In the genomic region with DNA sequence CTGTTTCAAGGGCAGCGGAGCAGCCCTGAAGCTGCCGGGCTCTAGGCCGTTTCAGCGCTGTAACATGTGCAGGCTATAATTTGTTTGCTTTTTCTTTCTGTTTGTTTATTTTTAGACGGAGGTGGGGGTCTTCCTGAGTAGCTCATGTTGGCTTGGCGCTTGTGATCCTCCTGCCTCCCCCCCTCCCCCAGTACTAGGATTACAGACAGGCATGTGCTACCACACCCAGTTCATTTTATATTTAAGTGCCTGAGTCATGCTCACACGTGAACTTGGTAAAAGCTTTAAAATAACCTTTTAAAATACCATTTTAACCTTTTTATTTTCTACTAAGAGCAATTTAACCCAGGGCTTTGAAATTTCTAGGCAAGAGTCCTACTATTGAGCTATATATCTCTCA, we compare ENCODE assay signal across 19 mouse cellular contexts. TPM values are rescaled to one million over a fixed set of nuclear protein-coding genes. Genes with fewer than 3 reads are reported as not detected.
DNase-seq lines count a peak whose midpoint lies in the region; ATAC-seq and TF ChIP-seq lines count a peak whose summit lies in the region.
"Had no signal": no experiment of that assay in that cellular context is flagged by ENCODE, and none has a peak within 500 bp of the region (broad histone marks: within the 10 kb centered on the region; RNA-seq: fewer than 3 reads in every experiment).

No protein-coding gene starts in this region.

- 35% methylated on average over 7 of the region's 7 CpGs for WGBS in intestine, embryonic 15.5 days
- 32% methylated on average over 7 of the region's 7 CpGs for WGBS in intestine, postnatal 0 days
- WGBS in olfactory bulb, adult 2 months, result 19% methylated on average over 7 of the region's 7 CpGs

- no peak overlapping the region for H3K27ac ChIP-seq in intestine, embryonic 15.5 days
- H3K27ac ChIP-seq in intestine, postnatal 0 days (ENCODE audit: low read depth, low read length), result no peak overlapping the region
- peak overlapping the region; percentile 86 for H3K27ac ChIP-seq in olfactory bulb, adult 2 months (ENCODE audit: insufficient read depth, low read depth, low read length)
- H3K27ac ChIP-seq: forebrain, embryonic 12.5 days; hindbrain, embryonic 13.5 days had no signal

- TF ChIP-seq CTCF in intestine, postnatal 0 days (IDR thresholded peaks at IDR 0.05; ENCODE audit: low read depth), result no peak
- no peak for TF ChIP-seq CTCF in C2C12 (IDR thresholded peaks at IDR 0.05; ENCODE audit: control insufficient read depth, insufficient read depth, insufficient read length)
- no peak for TF ChIP-seq CTCF in brain, embryonic 14.5 days (IDR thresholded peaks at IDR 0.05; ENCODE audit: borderline replicate concordance, extremely low read depth, insufficient read depth, insufficient read length)
- TF ChIP-seq CTCF in olfactory bulb, adult 2 months (IDR thresholded peaks at IDR 0.05; ENCODE audit: insufficient read depth, low read depth, low read length), result no peak

- no peaks in the 10 kb centered on the region for H3K27me3 ChIP-seq in intestine, embryonic 15.5 days (replicated peaks)
- H3K27me3 ChIP-seq in intestine, postnatal 0 days (replicated peaks; ENCODE audit: control insufficient read depth, insufficient read depth, low read length), result no peaks in the 10 kb centered on the region
- no peaks in the 10 kb centered on the region for H3K27me3 ChIP-seq in C2C12 (ENCODE audit: control insufficient read depth, insufficient read depth, insufficient read length)
- H3K27me3 ChIP-seq: forebrain, embryonic 12.5 days; hindbrain, embryonic 13.5 days had no signal

- peak; percentile 70; the same call in 1 of the 2 replicates for ATAC-seq in intestine, embryonic 15.5 days
- no peak for ATAC-seq in intestine, postnatal 0 days

- no peaks in the 10 kb centered on the region for H3K36me3 ChIP-seq in intestine, embryonic 15.5 days
- H3K36me3 ChIP-seq in intestine, postnatal 0 days (ENCODE audit: control insufficient read depth, insufficient read depth), result no peaks in the 10 kb centered on the region
- H3K36me3 ChIP-seq in C2C12 (ENCODE audit: control insufficient read depth, insufficient read depth), result no peaks in the 10 kb centered on the region
- H3K36me3 ChIP-seq: forebrain, embryonic 12.5 days; hindbrain, embryonic 13.5 days had no signal

- no peaks in the 10 kb centered on the region for H3K79me2 ChIP-seq in C2C12 (ENCODE audit: control insufficient read depth, insufficient read depth)

- DNase-seq in brain, embryonic 14.5 days (ENCODE audit: low read depth), result peak; percentile 6
- DNase-seq in frontal cortex, postnatal 10 days (ENCODE audit: low spot score in 2 of 2), result no peak
- DNase-seq in right cerebral cortex, adult 18-20 months, result no peak
- DNase-seq: cerebellum, adult 8-10 months; gastrocnemius, postnatal 25 days; kidney, adult 2 months; kidney, postnatal 36 days; lung, embryonic 14.5 days; right cerebral cortex, postnatal 25 days had no signal

- H3K79me3 ChIP-seq in C2C12 (ENCODE audit: low read depth), result no peaks in the 10 kb centered on the region

- no peak overlapping the region for H3ac ChIP-seq in C2C12 (ENCODE audit: control insufficient read depth, insufficient read length, low read depth)

- H3K9ac ChIP-seq in intestine, embryonic 15.5 days, result no peak overlapping the region
- H3K9ac ChIP-seq in intestine, postnatal 0 days (ENCODE audit: low read depth, low read length), result no peak overlapping the region
- H3K9ac ChIP-seq: forebrain, embryonic 12.5 days; hindbrain, embryonic 13.5 days; lung, embryonic 14.5 days had no signal

- peaks cover 6% of the 10 kb centered on the region; the same call in 1 of the 2 replicates for H3K4me1 ChIP-seq in intestine, embryonic 15.5 days (replicated peaks)
- peaks cover 6% of the 10 kb centered on the region for H3K4me1 ChIP-seq in intestine, postnatal 0 days (replicated peaks; ENCODE audit: control insufficient read depth, insufficient read depth, low read length)
- peaks cover 11% of the 10 kb centered on the region for H3K4me1 ChIP-seq in olfactory bulb, adult 2 months (ENCODE audit: control insufficient read depth, insufficient read depth, low read length)
- H3K4me1 ChIP-seq: forebrain, embryonic 12.5 days; hindbrain, embryonic 13.5 days had no signal

- H3K9me3 ChIP-seq in intestine, embryonic 15.5 days, result no peaks in the 10 kb centered on the region
- H3K9me3 ChIP-seq in intestine, postnatal 0 days (ENCODE audit: control insufficient read depth), result no peaks in the 10 kb centered on the region
- H3K9me3 ChIP-seq: forebrain, embryonic 12.5 days; hindbrain, embryonic 13.5 days had no signal

- 0 out of 2 replicates have a peak overlapping the region, but pooled peaks have one; percentile 3 for H3K4me2 ChIP-seq in intestine, embryonic 15.5 days (replicated peaks)
- no peak overlapping the region for H3K4me2 ChIP-seq in intestine, postnatal 0 days (replicated peaks; ENCODE audit: low read depth)
- H3K4me2 ChIP-seq: forebrain, embryonic 12.5 days; hindbrain, embryonic 13.5 days; lung, embryonic 14.5 days; midbrain, embryonic 11.5 days had no signal

- H3K4me3 ChIP-seq in intestine, embryonic 15.5 days (replicated peaks), result no peak overlapping the region
- H3K4me3 ChIP-seq in intestine, postnatal 0 days (ENCODE audit: low read depth, low read length), result no peak overlapping the region
- H3K4me3 ChIP-seq in C2C12 (ENCODE audit: insufficient read depth, poor library complexity, severe bottlenecking), result no peak overlapping the region
- H3K4me3 ChIP-seq in olfactory bulb, adult 2 months (ENCODE audit: insufficient read depth, low read depth, low read length), result no peak overlapping the region
- H3K4me3 ChIP-seq: forebrain, embryonic 12.5 days; hindbrain, embryonic 13.5 days had no signal

- TF ChIP-seq POLR2A in brain, embryonic 14.5 days (IDR thresholded peaks at IDR 0.05; ENCODE audit: borderline replicate concordance, extremely low read depth, insufficient read depth, insufficient read length, poor library complexity, severe bottlenecking), result no peak
- no peak for TF ChIP-seq POLR2A in olfactory bulb, adult 2 months (IDR thresholded peaks at IDR 0.05; ENCODE audit: insufficient read depth, low read depth, low read length)

TF ChIP-seq in C2C12, 6 proteins besides CTCF, POLR2A, EP300 and RAD21:
- no peak for TF ChIP-seq USF1 (IDR thresholded peaks at IDR 0.05; ENCODE audit: low read depth)
- TF ChIP-seq MYOG (IDR thresholded peaks at IDR 0.05; ENCODE audit: control insufficient read depth, extremely low read depth, insufficient read length), result no peak
- TF ChIP-seq MYOD1 (IDR thresholded peaks at IDR 0.05; ENCODE audit: control insufficient read depth, insufficient read length, low read depth), result no peak
- no peak for TF ChIP-seq CEBPB (IDR thresholded peaks at IDR 0.05; ENCODE audit: low read depth)
- peak; percentile 13 for TF ChIP-seq MAX (IDR thresholded peaks at IDR 0.05)
- TF ChIP-seq FOSL1 (IDR thresholded peaks at IDR 0.05; ENCODE audit: insufficient read depth, low read length, poor library complexity, severe bottlenecking), result no peak
TF ChIP-seq in C2C12: peak in this region for 1.

RNA-seq across cellular contexts. Expression of a gene that starts 47.8 kb away (rescaled TPM):
- not detected in 2 replicates for polyA plus RNA-seq in intestine, embryonic 15.5 days (2015; fragmentation: Nextera tagmentation; extraction: Ambion mirVana)
- polyA plus RNA-seq in intestine, postnatal 0 days (2015; fragmentation: Nextera tagmentation; extraction: Ambion mirVana), result not detected in 2 replicates
- not detected for polyA plus RNA-seq in C2C12 (2012; fragmentation: generic; extraction: Trizol)
- polyA plus RNA-seq in brain, embryonic 14.5 days (2012; rRNA removed), result not detected in 2 replicates
- polyA plus RNA-seq in olfactory bulb, adult 2 months (2012; ENCODE audit: insufficient read depth, insufficient read length, low replicate concordance, missing spikeins), result not detected in 2 replicates
- polyA plus RNA-seq: forebrain, embryonic 12.5 days; heart, embryonic 14.5 days; hindbrain, embryonic 13.5 days; limb, embryonic 14.5 days; lung, embryonic 14.5 days; midbrain, embryonic 11.5 days; stomach, embryonic 14.5 days had no signal

RNA-seq across cellular contexts. Expression of a gene that starts 50.8 kb away (rescaled TPM):
- polyA plus RNA-seq in intestine, embryonic 15.5 days (2015; fragmentation: Nextera tagmentation; extraction: Ambion mirVana), result 22.4 and 25.0 TPM in 2 replicates
- polyA plus RNA-seq in intestine, postnatal 0 days (2015; fragmentation: Nextera tagmentation; extraction: Ambion mirVana), result 26.2 and 30.1 TPM in 2 replicates
- 86.8 TPM for polyA plus RNA-seq in C2C12 (2012; fragmentation: generic; extraction: Trizol)
- 2.5 and 6.0 TPM in 2 replicates for polyA plus RNA-seq in brain, embryonic 14.5 days (2012; rRNA removed)
- polyA plus RNA-seq in olfactory bulb, adult 2 months (2012; ENCODE audit: insufficient read depth, insufficient read length, low replicate concordance, missing spikeins), result not detected in 2 replicates
